Mouse (Mus musculus) embryonic facial prominence, embryonic 10.5 days (tissue): ENCODE results near the gene Llgl2. TPM values are rescaled to one million over a fixed set of nuclear protein-coding genes. Genes with fewer than 3 reads are reported as not detected.
A peak's percentile ranks its signal among the peaks of the same experiment; 100 is the strongest.

Experiments
- DNase-seq: peaks from one replicate; pipeline ENCODE4 v3.0.0-alpha.2; 2017; ENCODE audit warnings: low spot score
- H3K27ac ChIP-seq: fragments of 300-500 bp; sonication (generic); replicated peaks from 2 replicates; pipeline ENCODE4 v1.5.1; 2016; ENCODE audit warnings: mild to moderate bottlenecking
- H3K27me3 ChIP-seq: fragments of 300-500 bp; sonication (generic); replicated peaks from 2 replicates; pipeline ENCODE4 v1.6.1; 2016; ENCODE audit warnings: low read depth, mild to moderate bottlenecking; ENCODE audit not compliant: poor library complexity, severe bottlenecking
- H3K36me3 ChIP-seq: fragments of 300-500 bp; sonication (generic); replicated peaks from 2 replicates; pipeline ENCODE4 v1.6.1; 2016; ENCODE audit warnings: mild to moderate bottlenecking, moderate library complexity
- H3K4me1 ChIP-seq: fragments of 300-500 bp; sonication (generic); 2 replicates; pipeline ENCODE4 v1.6.1; 2016
- H3K4me3 ChIP-seq: fragments of 300-500 bp; sonication (generic); 2 replicates; pipeline ENCODE4 v1.5.1; 2016; ENCODE audit warnings: mild to moderate bottlenecking, moderate library complexity
- H3K9me3 ChIP-seq: fragments of 300-500 bp; sonication (generic); 2 replicates; pipeline ENCODE4 v1.6.1; 2016; ENCODE audit warnings: mild to moderate bottlenecking
- WGBS: fragments of 180-500 bp; shearing (Covaris S2); methylation state at CpG from one replicate; pipeline ENCODE4 v1.1.7; 2016; 5-methylcytosine and 5-hydroxymethylcytosine counted together
- polyA plus RNA-seq: library from polyadenylated mRNA; unstranded; fragments of >200 nt; fragmentation: Nextera tagmentation; extraction: Ambion mirVana; gene quantifications from 2 replicates; pipeline ENCODE4 v1.2.1, GENCODE M21; 2016

Llgl2 gene
- polyA plus RNA-seq, 1 experiment from 2014 or later, result 15.3 TPM

DNA sequence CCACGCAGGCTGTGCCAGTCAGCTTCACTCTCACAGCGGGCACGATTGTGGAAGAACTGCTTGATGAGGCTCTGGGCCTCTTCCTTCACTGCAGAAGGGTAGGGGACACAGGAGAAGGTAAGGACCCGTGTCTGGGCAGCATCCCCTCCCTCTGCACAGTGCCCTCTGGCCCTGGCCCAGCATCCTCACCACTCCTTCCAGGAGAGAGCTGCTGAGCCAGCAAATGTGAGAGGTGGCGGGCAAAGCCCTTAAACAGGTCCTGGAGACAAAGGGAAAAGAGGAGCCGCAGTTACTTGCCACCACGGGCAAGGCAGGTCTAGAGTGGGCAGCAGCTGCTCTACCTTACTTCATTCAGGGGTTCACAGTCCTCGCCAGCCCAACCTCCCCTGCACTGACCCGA is 69.2 kb downstream of the Llgl2 start:
- 89% methylated on average over 9 of the region's 9 CpGs for WGBS
- H3K27me3 ChIP-seq, result no peaks in the 10 kb centered on the region
- DNase-seq, result no peak
- H3K27ac ChIP-seq, result no peak overlapping the region
- no peak overlapping the region for H3K4me3 ChIP-seq
- H3K9me3 ChIP-seq, result no peaks in the 10 kb centered on the region
- peaks cover 29% of the 10 kb centered on the region for H3K4me1 ChIP-seq
- peaks cover 64% of the 10 kb centered on the region for H3K36me3 ChIP-seq

DNA sequence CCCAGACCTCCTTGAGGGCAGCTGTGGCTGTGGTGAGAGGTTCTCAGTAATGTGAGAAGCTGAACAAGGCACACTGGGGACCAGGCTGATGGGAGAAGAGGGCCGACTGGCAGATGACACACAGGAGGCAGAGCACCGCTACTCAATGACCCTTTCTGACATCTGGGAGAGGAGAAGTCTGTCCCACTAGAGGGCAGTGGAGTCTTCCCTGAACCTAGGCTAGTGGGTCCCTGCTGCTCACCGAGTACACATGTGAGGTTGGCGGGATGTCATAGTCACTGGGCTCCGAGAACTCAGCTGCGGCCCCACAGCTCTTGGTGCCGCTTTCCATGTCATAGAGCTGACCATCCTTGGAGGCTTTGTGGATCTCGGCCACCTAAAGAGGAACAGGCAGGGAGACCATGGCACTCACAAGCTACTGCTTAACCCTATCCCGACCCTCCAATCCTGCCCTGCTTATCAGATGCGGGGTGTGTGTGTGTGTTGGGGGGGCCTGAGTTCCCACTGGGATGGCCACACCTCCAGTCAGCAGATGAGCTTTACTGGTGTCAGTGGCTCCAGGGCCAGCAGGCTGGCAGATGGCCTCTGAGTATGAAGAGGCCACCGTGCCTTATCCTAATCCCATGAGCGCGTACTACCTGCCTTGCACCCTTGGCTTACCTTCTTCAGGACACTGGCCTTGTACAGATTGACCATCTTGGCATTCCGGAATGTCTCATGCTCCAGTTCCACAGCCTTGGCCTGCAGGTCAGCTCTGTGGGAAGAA is 71.1 kb downstream of the Llgl2 start:
- Histone ChIP-seq H3K27me3 (no peaks in the 10 kb centered on the region), H3K9me3 (no peaks in the 10 kb centered on the region), H3K36me3 (peaks cover 64% of the 10 kb centered on the region), H3K4me1 (peaks cover 31% of the 10 kb centered on the region), H3K4me3 (no peak overlapping the region), H3K27ac (no peak overlapping the region; the same call in 1 of the 2 replicates)
- no peak for DNase-seq
- 69% methylated on average over 14 of the region's 14 CpGs for WGBS

- peaks cover 42% of the 10 kb centered on the region for H3K36me3 ChIP-seq
- H3K4me3 ChIP-seq, result no peak overlapping the region
- no peak for DNase-seq
- no peaks in the 10 kb centered on the region for H3K27me3 ChIP-seq
- peaks cover 46% of the 10 kb centered on the region for H3K4me1 ChIP-seq
- H3K27ac ChIP-seq, result no peak overlapping the region
- no peaks in the 10 kb centered on the region for H3K9me3 ChIP-seq
- 85% methylated on average over 7 of the region's 7 CpGs for WGBS
Observed at GRCm38 (mm10) chr11:115898446-115898845, 74.6 kb downstream of the Llgl2 start.

DNA sequence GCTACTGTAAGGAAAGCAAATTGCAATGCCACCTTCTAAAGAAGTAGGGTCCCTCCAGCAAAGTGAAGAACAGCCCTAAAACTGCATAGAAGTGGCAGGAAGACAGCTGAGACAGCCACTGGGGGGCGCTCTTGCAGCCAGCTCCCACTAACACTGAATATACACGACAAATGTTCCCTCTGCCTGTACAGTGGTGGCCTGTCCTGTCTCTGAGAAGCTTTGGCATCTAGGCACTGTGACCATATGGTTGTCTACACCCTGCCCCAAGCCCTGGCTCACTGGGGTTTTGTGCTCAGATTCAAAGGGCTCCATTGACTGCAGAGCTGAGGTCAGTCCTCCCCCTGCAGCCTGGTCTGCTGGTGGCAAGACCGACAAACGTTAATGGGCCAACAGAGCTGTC is 75.0 kb downstream of the Llgl2 start:
- H3K4me3 ChIP-seq, result no peak overlapping the region
- no peak overlapping the region; the same call in 1 of the 2 replicates for H3K27ac ChIP-seq
- H3K36me3 ChIP-seq, result peaks cover 38% of the 10 kb centered on the region
- H3K27me3 ChIP-seq, result no peaks in the 10 kb centered on the region
- 17% methylated on average over 4 of the region's 4 CpGs for WGBS
- H3K4me1 ChIP-seq, result peaks cover 50% of the 10 kb centered on the region
- H3K9me3 ChIP-seq, result no peaks in the 10 kb centered on the region
- peak; percentile 54 for DNase-seq

DNA sequence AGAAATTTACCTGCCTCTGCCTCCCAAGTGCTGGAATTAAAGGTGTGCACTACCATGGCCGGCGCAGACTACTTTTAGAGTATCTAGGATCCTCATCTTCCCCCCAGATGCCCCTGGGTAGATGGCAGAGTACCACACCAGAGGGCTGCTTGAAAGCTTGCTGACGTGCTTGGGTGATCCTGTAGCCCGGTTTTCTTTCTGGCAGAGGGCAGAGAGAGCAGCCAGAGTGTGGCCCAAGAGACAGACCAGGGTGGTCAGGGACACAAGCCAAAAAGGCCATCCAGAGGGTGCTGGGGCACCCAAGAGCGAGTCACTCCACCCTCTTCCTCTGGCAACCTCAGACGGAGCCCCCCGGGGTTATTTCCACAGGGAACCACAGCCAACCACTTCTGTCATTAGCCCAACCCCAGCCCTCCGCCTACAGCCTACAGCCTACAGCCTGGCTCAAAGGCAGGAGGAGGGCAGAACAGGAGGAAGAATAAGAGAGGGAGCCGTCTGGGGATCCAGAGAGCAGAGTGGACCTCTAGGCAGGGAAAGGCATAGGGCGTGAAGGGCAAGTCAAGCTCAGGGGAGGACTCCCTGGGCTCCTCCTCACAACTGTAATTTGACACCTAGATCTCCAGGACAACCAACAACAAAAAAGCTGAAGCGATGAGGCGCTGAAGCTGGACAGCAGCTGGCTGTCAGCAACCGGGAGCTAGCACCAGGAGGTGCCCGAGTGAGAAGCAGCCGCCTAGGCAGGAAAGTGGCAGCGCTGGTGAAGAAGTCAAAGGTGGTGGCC is 75.8 kb downstream of the Llgl2 start, which contains the start of gene Smim5:
Gene Smim5 (plus strand): TSS at position 481 of the 781 bp plus-strand sequence.
- H3K4me3 ChIP-seq, result peak within 1 kb of the TSS; percentile 36
- no peaks in the 10 kb centered on the region for H3K9me3 ChIP-seq
- H3K27ac ChIP-seq, result peak within 1 kb of the TSS; percentile 66
- WGBS, result 30% methylated on average over 16 of the region's 16 CpGs
- H3K36me3 ChIP-seq, result peaks cover 35% of the 10 kb centered on the region
- H3K27me3 ChIP-seq, result no peaks in the 10 kb centered on the region
- peak; percentile 73 for DNase-seq
- H3K4me1 ChIP-seq, result peaks cover 58% of the 10 kb centered on the region

DNA sequence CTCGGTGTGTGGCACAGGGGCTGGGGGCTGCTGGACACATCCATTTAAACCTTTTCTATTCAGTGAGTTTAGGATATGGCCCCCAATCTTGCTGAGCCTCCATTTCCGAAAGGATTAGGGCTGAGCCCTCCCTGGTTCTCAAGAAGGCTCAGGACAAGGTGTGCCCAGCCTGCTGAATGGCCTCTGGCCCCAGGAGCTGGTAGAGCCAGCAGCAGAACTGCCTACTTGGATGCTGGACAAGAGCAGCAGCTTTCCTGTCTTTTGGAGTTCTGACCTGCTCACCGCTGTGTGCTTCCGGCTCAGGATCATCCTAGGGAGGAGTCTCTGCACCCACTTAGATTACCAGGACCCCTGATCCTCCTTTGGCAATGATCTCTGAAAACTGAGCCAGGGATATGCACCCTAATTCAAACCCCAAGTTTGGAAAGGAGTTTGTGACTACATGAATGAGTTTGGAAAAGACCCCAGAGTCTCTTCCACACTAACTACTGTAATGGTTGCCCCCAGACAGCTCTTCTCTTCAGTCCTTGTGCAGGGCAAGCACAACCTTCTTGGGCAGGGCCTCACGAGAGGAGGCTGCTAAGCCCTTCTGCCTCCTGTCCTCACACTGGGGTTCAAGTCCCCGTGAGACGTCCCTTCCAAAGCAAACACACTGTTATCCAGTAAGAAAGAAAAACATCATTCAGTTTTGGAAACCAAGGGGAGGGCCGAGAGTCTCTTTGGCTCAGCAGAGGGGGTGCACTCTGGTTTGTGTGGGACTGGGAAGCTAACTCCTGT is 76.9 kb downstream of the Llgl2 start:
- DNase-seq, result no peak
- Histone ChIP-seq H3K27ac (peak overlapping the region; percentile 59), H3K4me1 (peaks cover 68% of the 10 kb centered on the region), H3K27me3 (no peaks in the 10 kb centered on the region), H3K4me3 (peak overlapping the region; percentile 36), H3K36me3 (peaks cover 32% of the 10 kb centered on the region), H3K9me3 (no peaks in the 10 kb centered on the region)
- 76% methylated on average over 8 of the region's 8 CpGs for WGBS

DNA sequence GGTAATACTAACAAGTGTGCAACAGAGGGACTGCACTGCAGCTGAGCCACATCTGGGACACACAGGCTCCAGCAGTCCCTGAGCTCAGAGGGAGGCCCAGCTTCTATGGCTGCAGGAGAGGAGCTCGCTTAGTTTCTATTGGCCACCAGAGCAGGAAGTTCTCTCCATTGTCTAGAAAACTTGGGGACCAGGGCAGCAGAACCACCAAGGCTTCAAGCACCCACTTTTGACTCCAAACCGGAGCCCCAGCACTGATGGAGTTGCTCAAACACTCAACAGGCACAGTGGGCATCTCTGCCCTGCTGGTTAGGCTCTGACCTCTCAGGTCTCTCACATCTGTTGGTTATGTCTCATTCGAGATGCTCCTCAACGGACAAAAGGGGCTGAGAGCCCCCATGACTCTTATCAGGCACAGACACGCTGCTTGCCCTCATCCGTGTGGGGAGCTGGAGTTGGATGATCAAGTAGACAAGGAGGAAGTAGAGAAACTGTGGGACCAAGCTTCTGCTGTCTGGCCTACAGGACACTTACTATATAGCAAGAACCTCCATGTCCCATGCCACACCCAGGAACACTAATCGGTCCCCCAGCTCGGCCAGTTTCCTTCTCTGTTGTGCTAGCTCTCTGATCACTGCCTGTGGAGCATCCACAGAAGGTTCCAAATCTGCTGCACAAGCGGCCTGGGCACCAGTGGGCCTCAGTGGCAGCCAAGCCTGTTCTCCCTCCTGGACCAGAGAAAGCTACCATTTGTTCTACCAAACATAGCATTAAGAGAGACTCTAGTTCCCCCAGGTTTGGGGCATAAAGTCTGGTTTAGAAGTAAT is 77.7 kb downstream of the Llgl2 start:
- H3K27ac ChIP-seq, result peak overlapping the region; percentile 59
- no peaks in the 10 kb centered on the region for H3K9me3 ChIP-seq
- 84% methylated on average over 9 of the region's 9 CpGs for WGBS
- H3K4me1 ChIP-seq, result peaks cover 75% of the 10 kb centered on the region
- DNase-seq, result no peak
- peaks cover 24% of the 10 kb centered on the region for H3K36me3 ChIP-seq
- H3K27me3 ChIP-seq, result no peaks in the 10 kb centered on the region
- peak overlapping the region; percentile 13; the same call in 1 of the 2 replicates for H3K4me3 ChIP-seq

GRCm38 (mm10) chr11:115902177-115902576 is 78.3 kb downstream of the Llgl2 start:
- H3K4me1 ChIP-seq, result peaks cover 75% of the 10 kb centered on the region
- H3K36me3 ChIP-seq, result peaks cover 22% of the 10 kb centered on the region
- no peaks in the 10 kb centered on the region for H3K27me3 ChIP-seq
- 0 out of 2 replicates have a peak overlapping the region, but pooled peaks have one; percentile 13 for H3K4me3 ChIP-seq
- no peaks in the 10 kb centered on the region for H3K9me3 ChIP-seq
- H3K27ac ChIP-seq, result peak overlapping the region; percentile 53
- 76% methylated on average over 5 of the region's 5 CpGs for WGBS
- no peak for DNase-seq

GRCm38 (mm10) chr11:115902831-115903230 is 79.0 kb downstream of the Llgl2 start:
- H3K4me3 ChIP-seq, result no peak overlapping the region
- H3K9me3 ChIP-seq, result no peaks in the 10 kb centered on the region
- peak overlapping the region; percentile 53 for H3K27ac ChIP-seq
- H3K36me3 ChIP-seq, result peaks cover 18% of the 10 kb centered on the region; the same call in 1 of the 2 replicates
- 89% methylated on average over 1 of the region's 1 CpGs for WGBS
- peaks cover 75% of the 10 kb centered on the region for H3K4me1 ChIP-seq
- DNase-seq, result no peak
- no peaks in the 10 kb centered on the region for H3K27me3 ChIP-seq

- peak overlapping the region; percentile 70 for H3K27ac ChIP-seq
- no peaks in the 10 kb centered on the region for H3K9me3 ChIP-seq
- no peaks in the 10 kb centered on the region for H3K27me3 ChIP-seq
- H3K4me1 ChIP-seq, result peaks cover 71% of the 10 kb centered on the region
- H3K4me3 ChIP-seq, result no peak overlapping the region
- 75% methylated on average over 11 of the region's 11 CpGs for WGBS
- DNase-seq, result no peak
- H3K36me3 ChIP-seq, result peaks cover 25% of the 10 kb centered on the region; the same call in 1 of the 2 replicates
Observed at GRCm38 (mm10) chr11:115903384-115904230, 79.8 kb downstream of the Llgl2 start.
